Mouse (Mus musculus) brain, embryonic 14.5 days (tissue): Measurements from ENCODE around the gene C1qtnf7. TPM values are rescaled to one million over a fixed set of nuclear protein-coding genes. Genes with fewer than 3 reads are reported as not detected.

Source experiments
- DNase-seq: peaks from one replicate; pipeline ENCODE4 v3.0.0-alpha.2; 2011; ENCODE audit warnings: low read depth
- CTCF ChIP-seq: fragments of 200-500 bp; IDR thresholded peaks from 2 replicates; pipeline ENCODE4 v1.5.1; 2012; ENCODE audit warnings: inconsistent platforms, mild to moderate bottlenecking, moderate library complexity, borderline replicate concordance; ENCODE audit not compliant: insufficient read depth, insufficient read length; ENCODE audit errors: extremely low read depth
- POLR2A ChIP-seq: fragments of 200-500 bp; IDR thresholded peaks from 2 replicates; pipeline ENCODE4 v1.6.1; 2012; ENCODE audit warnings: mild to moderate bottlenecking, inconsistent platforms, borderline replicate concordance; ENCODE audit not compliant: poor library complexity, insufficient read depth, insufficient read length, severe bottlenecking; ENCODE audit errors: extremely low read depth
- polyA plus RNA-seq: library from polyadenylated mRNA; depleted of rRNA; stranded (reverse); fragments of >200 nt; gene quantifications from 2 replicates; pipeline ENCODE4 v1.2.3, GENCODE M21; 2012; rRNA removed

Gene C1qtnf7
- polyA plus RNA-seq, 1 experiment = 1.1 TPM

- TF ChIP-seq POLR2A (no peak), CTCF (peak; percentile 13; the same call in 1 of the 2 replicates)
- DNase-seq = peak; percentile 70
Observed at GRCm38 (mm10) chr5:43634602-43635081, 119.3 kb downstream of the C1qtnf7 start.

GRCm38 (mm10) chr5:43645020-43645419, 129.7 kb downstream of the C1qtnf7 start:
- TF ChIP-seq CTCF = no peak
- TF ChIP-seq POLR2A = no peak
- no peak for DNase-seq

- DNase-seq = no peak
- TF ChIP-seq POLR2A = no peak
- TF ChIP-seq CTCF = no peak
Observed at GRCm38 (mm10) chr5:43647098-43647774, 131.9 kb downstream of the C1qtnf7 start.

- TF ChIP-seq CTCF = no peak
- no peak for TF ChIP-seq POLR2A
Observed at GRCm38 (mm10) chr5:43661498-43661897, 146.2 kb downstream of the C1qtnf7 start.

GRCm38 (mm10) chr5:43661997-43662961, 146.9 kb downstream of the C1qtnf7 start, which contains the start of gene Cc2d2a:
Cc2d2a (plus strand) TSS chr5:43662346.
- TF ChIP-seq POLR2A = peak; percentile 47; the same call in 1 of the 2 replicates
- TF ChIP-seq CTCF = no peak
- peak; percentile 83 for DNase-seq

More at GRCm38 (mm10) chr5:43661498-43661897, 146.2 kb downstream of the C1qtnf7 start:
- DNase-seq = peak; percentile 14

- DNase-seq = no peak
- TF ChIP-seq POLR2A (no peak), CTCF (no peak)
Observed at GRCm38 (mm10) chr5:43663531-43663930, 148.2 kb downstream of the C1qtnf7 start.

GRCm38 (mm10) chr5:43665144-43665543, 149.8 kb downstream of the C1qtnf7 start:
- peak; percentile 85 for DNase-seq
- TF ChIP-seq CTCF (no peak), POLR2A (no peak)

Other genes with a start within 250 kb of the C1qtnf7 start
- gene Cc2d2a, start 146.8 kb downstream of the C1qtnf7 start, polyA plus RNA-seq = 8.2 and 8.5 TPM in 2 replicates